Mouse (Mus musculus): ENCODE measurements at regions not wholly inside any gene's neighbourhood (a gene's known extent, or its start where the extent isn't known, plus 50 kb on each side); places are given as distances from the start of the nearest gene placed in this dataset.

DNA sequence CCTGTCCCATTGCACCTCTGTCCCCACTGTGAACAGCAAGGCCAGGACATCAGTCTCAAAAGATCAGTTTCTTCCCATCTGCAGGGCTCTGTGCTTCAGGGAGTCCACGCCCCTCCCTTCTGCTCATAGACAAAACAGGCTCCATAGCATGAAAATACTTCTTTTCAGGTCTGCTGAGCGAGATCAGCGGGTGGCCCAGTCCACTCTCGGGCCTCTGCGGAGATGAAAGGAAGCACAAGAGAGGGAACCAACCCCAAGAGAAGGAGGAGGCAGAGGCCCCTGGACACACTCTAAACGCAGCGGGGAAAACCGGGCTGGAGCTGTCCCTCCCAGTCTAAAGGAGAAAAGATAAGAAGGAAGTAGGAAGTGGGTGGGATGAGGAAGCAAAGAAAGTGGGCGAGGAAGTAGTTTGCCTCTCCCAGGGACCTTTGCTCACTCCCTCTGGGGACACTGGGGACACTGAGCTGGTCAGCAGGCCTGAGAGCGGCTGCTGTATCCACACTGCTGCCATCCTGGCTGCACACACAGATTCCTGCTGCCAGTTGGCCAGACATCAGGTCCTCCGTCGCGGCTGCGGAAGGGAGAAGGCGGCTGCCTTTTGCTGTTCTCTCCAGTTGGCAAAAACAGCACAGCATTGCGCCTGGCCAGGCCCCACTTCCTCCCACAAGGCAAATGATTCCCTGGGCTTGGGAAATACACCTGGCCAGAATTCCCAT is 143.5 kb downstream of the Rybp start:
- DNase-seq: peak; percentile 82
- H3K9ac ChIP-seq: no peak overlapping the region; the same call in 1 of the 2 replicates
- peak overlapping the region; percentile 35 for H3K4me2 ChIP-seq (ENCODE audit: low read depth)
- no peaks in the 10 kb centered on the region for H3K36me3 ChIP-seq (ENCODE audit: insufficient read depth)
- peak overlapping the region; percentile 35; the same call in 1 of the 2 replicates for H3K27ac ChIP-seq (ENCODE audit: low read depth, low read length)
- no peaks in the 10 kb centered on the region for H3K9me3 ChIP-seq (ENCODE audit: low read length)
- no peaks in the 10 kb centered on the region for H3K27me3 ChIP-seq (ENCODE audit: insufficient read depth, low read length)
- WGBS: 7% methylated on average over 16 of the region's 16 CpGs
- no peak overlapping the region for H3K4me3 ChIP-seq (ENCODE audit: low read depth, low read length)
- ATAC-seq: peak; percentile 76
- TF ChIP-seq CTCF (IDR thresholded peaks at IDR 0.05; ENCODE audit: low read depth): no peak
- peaks cover 18% of the 10 kb centered on the region for H3K4me1 ChIP-seq (ENCODE audit: insufficient read depth)

- ATAC-seq: no peak
- Histone ChIP-seq H3K4me1 (ENCODE audit: insufficient read depth) (peaks cover 16% of the 10 kb centered on the region), H3K27ac (ENCODE audit: low read depth, low read length) (no peak overlapping the region)
Observed at GRCm38 (mm10) chr6:100141225-100141624, 146.1 kb downstream of the Rybp start.

DNA sequence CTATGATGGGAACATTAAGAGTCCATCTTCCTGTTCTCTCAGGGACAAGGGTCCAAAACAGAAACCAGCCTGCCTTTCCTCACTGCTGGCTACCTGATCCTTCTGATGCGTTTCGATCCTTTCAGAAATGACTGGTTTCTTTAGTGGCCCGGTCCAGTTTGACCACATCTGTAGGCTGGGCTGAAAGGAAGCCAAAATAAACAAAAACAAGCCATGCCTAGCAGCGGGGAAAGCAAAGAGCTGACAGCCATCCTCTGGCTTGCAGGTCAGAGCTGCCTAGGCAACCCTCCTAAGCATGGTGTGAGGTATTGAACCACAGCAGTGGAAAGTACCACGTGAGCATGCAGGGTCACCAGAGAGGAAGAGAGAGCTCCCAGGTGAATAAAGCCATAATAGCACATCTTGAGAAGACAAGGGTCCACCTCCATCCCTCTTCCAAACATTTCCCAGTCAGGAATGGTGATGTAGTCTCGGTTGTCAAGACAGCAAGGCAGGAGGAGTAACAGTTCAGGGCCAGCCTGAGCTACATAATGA is 146.6 kb downstream of the Rybp start:
- Histone ChIP-seq H3K27ac (ENCODE audit: low read depth, low read length) (no peak overlapping the region), H3K36me3 (ENCODE audit: insufficient read depth) (no peaks in the 10 kb centered on the region), H3K4me1 (ENCODE audit: insufficient read depth) (peaks cover 14% of the 10 kb centered on the region), H3K4me2 (ENCODE audit: low read depth) (no peak overlapping the region), H3K9ac (no peak overlapping the region), H3K9me3 (ENCODE audit: low read length) (no peaks in the 10 kb centered on the region), H3K27me3 (ENCODE audit: insufficient read depth, low read length) (no peaks in the 10 kb centered on the region), H3K4me3 (ENCODE audit: low read depth, low read length) (no peak overlapping the region)
- WGBS: 60% methylated on average over 6 of the region's 6 CpGs
- ATAC-seq: no peak
- TF ChIP-seq CTCF (IDR thresholded peaks at IDR 0.05; ENCODE audit: low read depth): no peak
- DNase-seq: no peak

More at GRCm38 (mm10) chr6:100141225-100141624, 146.1 kb downstream of the Rybp start:
- DNase-seq: no peak
- WGBS: 69% methylated on average over 5 of the region's 5 CpGs
- no peak for TF ChIP-seq CTCF (IDR thresholded peaks at IDR 0.05; ENCODE audit: low read depth)
- Histone ChIP-seq H3K4me2 (ENCODE audit: low read depth) (no peak overlapping the region), H3K36me3 (ENCODE audit: insufficient read depth) (no peaks in the 10 kb centered on the region), H3K4me3 (ENCODE audit: low read depth, low read length) (no peak overlapping the region), H3K27me3 (ENCODE audit: insufficient read depth, low read length) (no peaks in the 10 kb centered on the region), H3K9ac (no peak overlapping the region), H3K9me3 (ENCODE audit: low read length) (no peaks in the 10 kb centered on the region)

GRCm38 (mm10) chr6:100139809-100140208 is 147.5 kb downstream of the Rybp start:
- no peaks in the 10 kb centered on the region for H3K9me3 ChIP-seq (ENCODE audit: low read length)
- peaks cover 11% of the 10 kb centered on the region for H3K4me1 ChIP-seq (ENCODE audit: insufficient read depth)
- ATAC-seq (peak; percentile 25; the same call in 1 of the 2 replicates), DNase-seq (no peak)
- no peak overlapping the region for H3K27ac ChIP-seq (ENCODE audit: low read depth, low read length)
- H3K36me3 ChIP-seq (ENCODE audit: insufficient read depth): no peaks in the 10 kb centered on the region
- no peak overlapping the region for H3K4me2 ChIP-seq (ENCODE audit: low read depth)
- H3K27me3 ChIP-seq (ENCODE audit: insufficient read depth, low read length): no peaks in the 10 kb centered on the region
- no peak overlapping the region for H3K9ac ChIP-seq
- TF ChIP-seq CTCF (IDR thresholded peaks at IDR 0.05; ENCODE audit: low read depth): no peak
- WGBS: 49% methylated on average over 6 of the region's 6 CpGs
- no peak overlapping the region for H3K4me3 ChIP-seq (ENCODE audit: low read depth, low read length)

- WGBS: 94% methylated on average over 2 of the region's 2 CpGs
- no peak for TF ChIP-seq CTCF (IDR thresholded peaks at IDR 0.05; ENCODE audit: low read depth)
- no peak for ATAC-seq
- no peak overlapping the region for H3K4me2 ChIP-seq (ENCODE audit: low read depth)
- no peak overlapping the region for H3K9ac ChIP-seq
- no peak overlapping the region for H3K27ac ChIP-seq (ENCODE audit: low read depth, low read length)
- DNase-seq: no peak
- peaks cover 2% of the 10 kb centered on the region; the same call in 1 of the 2 replicates for H3K4me1 ChIP-seq (ENCODE audit: insufficient read depth)
- H3K9me3 ChIP-seq (ENCODE audit: low read length): no peaks in the 10 kb centered on the region
- H3K36me3 ChIP-seq (ENCODE audit: insufficient read depth): no peaks in the 10 kb centered on the region
- no peaks in the 10 kb centered on the region for H3K27me3 ChIP-seq (ENCODE audit: insufficient read depth, low read length)
- H3K4me3 ChIP-seq (ENCODE audit: low read depth, low read length): no peak overlapping the region
Observed at GRCm38 (mm10) chr6:100138659-100139058, 148.6 kb downstream of the Rybp start.

DNA sequence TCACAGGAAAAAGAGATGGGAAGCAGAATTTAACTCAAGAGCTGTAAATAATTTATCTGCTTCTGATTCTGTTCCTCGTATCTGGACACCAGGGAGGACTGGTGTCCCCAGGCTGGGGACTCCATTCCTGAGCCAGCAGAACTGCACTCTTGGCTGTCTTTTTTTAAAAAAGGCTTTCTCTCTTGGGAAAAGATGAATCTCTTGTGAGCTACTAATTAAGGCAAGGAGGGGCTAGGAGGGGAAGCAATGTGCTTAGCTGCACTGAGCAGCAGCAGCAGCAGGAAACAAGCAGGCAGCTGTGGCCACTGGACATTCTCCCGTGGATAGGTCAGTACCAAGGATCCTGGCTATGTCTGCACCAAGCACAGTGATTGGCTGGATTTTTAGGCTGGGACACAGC is 152.1 kb downstream of the Rybp start:
- no peak for ATAC-seq

DNA sequence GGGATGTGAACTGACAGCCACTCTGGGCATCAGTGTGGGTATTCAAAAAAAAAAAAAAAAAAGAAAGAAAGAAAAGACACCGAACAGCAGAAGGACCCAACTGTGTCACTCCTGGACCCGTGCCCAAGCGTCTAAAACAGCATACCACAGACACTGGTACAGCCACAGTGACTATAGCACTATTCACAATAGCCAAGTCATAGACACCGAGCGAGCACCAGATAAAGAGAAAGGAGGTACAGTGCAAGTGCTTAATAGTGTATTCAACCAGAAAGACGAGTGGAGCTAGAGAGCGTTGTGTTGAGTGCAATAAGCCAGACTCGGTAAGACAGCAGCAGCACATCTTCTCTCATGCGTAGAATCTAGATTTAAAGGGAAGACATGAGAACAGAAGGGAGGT is 153.3 kb downstream of the Rybp start:
- WGBS: 27% methylated on average over 9 of the region's 9 CpGs
- H3K27me3 ChIP-seq (ENCODE audit: insufficient read depth, low read length): no peaks in the 10 kb centered on the region
- no peaks in the 10 kb centered on the region for H3K9me3 ChIP-seq (ENCODE audit: low read length)
- no peaks in the 10 kb centered on the region for H3K4me1 ChIP-seq (ENCODE audit: insufficient read depth)
- H3K36me3 ChIP-seq (ENCODE audit: insufficient read depth): no peaks in the 10 kb centered on the region
- H3K4me3 ChIP-seq (ENCODE audit: low read depth, low read length): no peak overlapping the region
- DNase-seq (no peak), ATAC-seq (peak; percentile 40; the same call in 1 of the 2 replicates)
- TF ChIP-seq CTCF (IDR thresholded peaks at IDR 0.05; ENCODE audit: low read depth): peak; percentile 29
- H3K4me2 ChIP-seq (ENCODE audit: low read depth): no peak overlapping the region
- H3K27ac ChIP-seq (ENCODE audit: low read depth, low read length): no peak overlapping the region
- no peak overlapping the region for H3K9ac ChIP-seq

More for the DNA sequence above, 152.1 kb downstream of the Rybp start:
- Histone ChIP-seq H3K36me3 (ENCODE audit: insufficient read depth) (no peaks in the 10 kb centered on the region), H3K9ac (no peak overlapping the region), H3K4me3 (ENCODE audit: low read depth, low read length) (no peak overlapping the region), H3K27me3 (ENCODE audit: insufficient read depth, low read length) (no peaks in the 10 kb centered on the region), H3K4me1 (ENCODE audit: insufficient read depth) (no peaks in the 10 kb centered on the region), H3K27ac (ENCODE audit: low read depth, low read length) (no peak overlapping the region), H3K9me3 (ENCODE audit: low read length) (no peaks in the 10 kb centered on the region), H3K4me2 (ENCODE audit: low read depth) (no peak overlapping the region)
- DNase-seq: no peak
- WGBS: 40% methylated on average over 2 of the region's 2 CpGs
- no peak for TF ChIP-seq CTCF (IDR thresholded peaks at IDR 0.05; ENCODE audit: low read depth)
